Mouse (Mus musculus) MEL (cell line): ENCODE measurements around the gene Cnot8. TPM values are rescaled to one million over a fixed set of nuclear protein-coding genes. Genes with fewer than 3 reads are reported as not detected.

Experiments
- DNase-seq: peaks from one replicate; pipeline ENCODE4 v3.0.0; 2011; ENCODE audit warnings: low read depth, low spot score
- H3K27ac ChIP-seq: 2 replicates; pipeline ENCODE4 v1.5.1; 2012; ENCODE audit warnings: low read depth, mild to moderate bottlenecking, control low read depth, low read length, moderate library complexity; ENCODE audit not compliant: control insufficient read depth
- H3K27me3 ChIP-seq, 2 experiments: fragments of 150-350 bp in 1 of 2; sonication (generic) in 1 of 2; 2 replicates each; pipeline ENCODE4 v1.6.1; 2012; ENCODE audit warnings: low read length in 2 of 2, mild to moderate bottlenecking in 2 of 2, improper control_type of control experiment in 1 of 2, moderate library complexity in 1 of 2; ENCODE audit not compliant: insufficient read depth in 2 of 2, control insufficient read depth in 1 of 2
- H3K36me3 ChIP-seq, 2 experiments: 2 replicates each; pipeline ENCODE4 v1.6.1; 2012 to 2014; ENCODE audit warnings: low read length in 2 of 2, improper control_type of control experiment in 1 of 2, inconsistent platforms in 1 of 2, mild to moderate bottlenecking in 1 of 2; ENCODE audit not compliant: insufficient read depth in 2 of 2, control insufficient read depth in 1 of 2
- H3K4me1 ChIP-seq, 2 experiments: fragments of 150-350 bp in 1 of 2; sonication (generic) in 1 of 2; 2 replicates each; pipeline ENCODE4 v1.6.1; 2012; ENCODE audit warnings: low read length in 2 of 2, improper control_type of control experiment in 1 of 2, mild to moderate bottlenecking in 1 of 2; ENCODE audit not compliant: insufficient read depth in 2 of 2, control insufficient read depth in 1 of 2
- H3K4me3 ChIP-seq, 2 experiments: fragments of 150-350 bp in 1 of 2; sonication (generic) in 1 of 2; 2 replicates each; pipeline ENCODE4 v1.5.1; 2012; ENCODE audit warnings: low read depth in 2 of 2, low read length in 2 of 2, mild to moderate bottlenecking in 2 of 2, moderate library complexity in 2 of 2, control low read depth in 1 of 2, improper control_type of control experiment in 1 of 2; ENCODE audit not compliant: control insufficient read depth in 1 of 2, insufficient read depth in 1 of 2
- H3K79me2 ChIP-seq: 2 replicates; pipeline ENCODE4 v1.6.1; 2012; ENCODE audit warnings: mild to moderate bottlenecking, low read length, moderate library complexity; ENCODE audit not compliant: control insufficient read depth, poor library complexity, insufficient read depth
- H3K9ac ChIP-seq: 2 replicates; pipeline ENCODE4 v1.6.1; 2012; ENCODE audit warnings: low read depth, mild to moderate bottlenecking, control low read depth, low read length, moderate library complexity; ENCODE audit not compliant: control insufficient read depth, poor library complexity, severe bottlenecking
- H3K9me3 ChIP-seq: fragments of 150-350 bp; sonication (generic); replicated peaks from 2 replicates; pipeline ENCODE4 v1.6.1; 2012; ENCODE audit warnings: mild to moderate bottlenecking, low read length, improper control_type of control experiment, moderate library complexity; ENCODE audit not compliant: insufficient read depth
- CHD1 ChIP-seq: IDR thresholded peaks from 2 replicates; pipeline ENCODE4 v1.6.1; 2012; ENCODE audit warnings: low read depth, mild to moderate bottlenecking, inconsistent platforms, low read length, improper control_type of control experiment
- CTCF ChIP-seq, 3 experiments: IDR thresholded peaks in 2 of 3; conservative IDR thresholded peaks in 1 of 3; 2 replicates each; pipeline ENCODE4 v1.5.1; 2011 to 2012; ENCODE audit warnings: low read length in 3 of 3, low read depth in 2 of 3, mild to moderate bottlenecking in 2 of 3, improper control_type of control experiment in 1 of 3, inconsistent platforms in 1 of 3, mixed read lengths in 1 of 3, moderate library complexity in 1 of 3; ENCODE audit not compliant: control insufficient read depth in 1 of 3, insufficient read depth in 1 of 3, poor library complexity in 1 of 3, severe bottlenecking in 1 of 3
- E2F4 ChIP-seq: IDR thresholded peaks from 2 replicates; pipeline ENCODE4 v1.6.1; 2011; ENCODE audit warnings: low read depth, low read length, improper control_type of control experiment, borderline replicate concordance
- ELF1 ChIP-seq: IDR thresholded peaks from 2 replicates; pipeline ENCODE4 v1.6.1; 2014; ENCODE audit warnings: low read depth, mild to moderate bottlenecking, inconsistent platforms, low read length, improper control_type of control experiment, moderate library complexity
- EP300 ChIP-seq, 2 experiments: IDR thresholded peaks; 2 replicates each; pipeline ENCODE4 v1.6.1; 2011; ENCODE audit warnings: improper control_type of control experiment in 2 of 2, low read length in 2 of 2, low read depth in 1 of 2, mild to moderate bottlenecking in 1 of 2
- MAX ChIP-seq: IDR thresholded peaks from 2 replicates; pipeline ENCODE4 v1.6.1; 2011; ENCODE audit warnings: low read length, improper control_type of control experiment
- MAZ ChIP-seq: IDR thresholded peaks from 2 replicates; pipeline ENCODE4 v1.6.1; 2012; ENCODE audit warnings: low read depth, mild to moderate bottlenecking, inconsistent platforms, low read length, improper control_type of control experiment
- MEF2A ChIP-seq: IDR thresholded peaks from 2 replicates; pipeline ENCODE4 v1.6.1; 2014; ENCODE audit warnings: low read depth, mild to moderate bottlenecking, inconsistent platforms, low read length, improper control_type of control experiment; ENCODE audit not compliant: poor library complexity, insufficient replicate concordance, severe bottlenecking; ENCODE audit errors: extremely low read depth
- MYB ChIP-seq: IDR thresholded peaks from 2 replicates; pipeline ENCODE4 v1.6.1; 2011; ENCODE audit warnings: mild to moderate bottlenecking, low read depth, low read length, improper control_type of control experiment
- POLR2AphosphoS5 ChIP-seq: IDR thresholded peaks from 2 replicates; pipeline ENCODE4 v1.6.1; 2012; ENCODE audit warnings: low read depth, borderline replicate concordance, mild to moderate bottlenecking, inconsistent platforms, low read length, moderate library complexity, mixed read lengths
- RCOR1 ChIP-seq: IDR thresholded peaks from 2 replicates; pipeline ENCODE4 v1.6.1; 2012; ENCODE audit warnings: low read depth, mild to moderate bottlenecking, inconsistent platforms, low read length, improper control_type of control experiment
- SIN3A ChIP-seq: IDR thresholded peaks from 2 replicates; pipeline ENCODE4 v1.6.1; 2012; ENCODE audit warnings: low read length, improper control_type of control experiment, inconsistent platforms
- TBP ChIP-seq: IDR thresholded peaks from 2 replicates; pipeline ENCODE4 v1.8.0; 2011; ENCODE audit warnings: low read depth, low read length, improper control_type of control experiment
- ZMIZ1 ChIP-seq: IDR thresholded peaks from 2 replicates; pipeline ENCODE4 v1.6.1; 2012; ENCODE audit warnings: low read depth, mild to moderate bottlenecking, inconsistent platforms, low read length, improper control_type of control experiment, moderate library complexity
- ZNF384 ChIP-seq: IDR thresholded peaks from 2 replicates; pipeline ENCODE4 v1.6.1; 2012; ENCODE audit warnings: low read depth, mild to moderate bottlenecking, inconsistent platforms, low read length, improper control_type of control experiment
- polyA plus RNA-seq, 2 experiments: library from polyadenylated mRNA; stranded (reverse) in 1 of 2; unstranded in 1 of 2; fragments of >175 nt in 1 of 2; fragments of >200 nt in 1 of 2; gene quantifications; 2 replicates each; pipeline versions ENCODE4 v1.2.1 to v1.2.4; 2012; ENCODE audit warnings: low replicate concordance in 2 of 2, low read depth in 1 of 2; ENCODE audit not compliant: insufficient read length in 2 of 2, insufficient read depth in 1 of 2, missing spikeins in 1 of 2
- total RNA-seq: library from RNA; depleted of rRNA; stranded (reverse); fragments of 300-350 nt; gene quantifications from 2 replicates; pipeline ENCODE4 v1.2.3, GENCODE M21; 2012

The Cnot8 gene
- total and polyA plus RNA-seq, 3 experiments = 52.9 to 70.3 TPM; not detected in 1

- DNase-seq = no peak
- H3K4me3 ChIP-seq = no peak overlapping the region
- H3K4me1 ChIP-seq = peaks cover 14 to 20% of the 10 kb centered on the region in 2 experiments
- no peaks in the 10 kb centered on the region for H3K27me3 ChIP-seq
- H3K79me2 ChIP-seq = no peaks in the 10 kb centered on the region
- H3K9me3 ChIP-seq = no peaks in the 10 kb centered on the region
- TF ChIP-seq ZNF384 (no peak), MAZ (no peak), SIN3A (no peak), CTCF (IDR thresholded peaks at IDR 0.05 in 2 of 3, conservative IDR thresholded peaks at IDR 0.05 in 1 of 3; ENCODE audit: control insufficient read depth in 1 of 3, insufficient read depth in 1 of 3, low read depth in 2 of 3, low read length in 3 of 3, poor library complexity in 1 of 3, severe bottlenecking in 1 of 3) (no peak), RCOR1 (no peak), ELF1 (no peak), POLR2AphosphoS5 (no peak), EP300 (IDR thresholded peaks at IDR 0.05; ENCODE audit: low read depth in 1 of 2, low read length in 2 of 2) (no peak), ZMIZ1 (no peak), MYB (no peak), MEF2A (no peak), MAX (no peak), TBP (no peak), E2F4 (no peak)
- peaks cover 24 to 34% of the 10 kb centered on the region in 2 experiments for H3K36me3 ChIP-seq
- H3K27ac ChIP-seq = no peak overlapping the region
- H3K9ac ChIP-seq = no peak overlapping the region
These were observed 13.2 kb downstream of the Cnot8 start for GRCm38 (mm10) chr11:58117044-58117652.

- peak; percentile 76 for DNase-seq
- no peak for TF ChIP-seq CHD1
- TF ChIP-seq E2F4 = no peak
- TF ChIP-seq SIN3A = no peak
- TF ChIP-seq, all 39 proteins: peak for 0
- H3K9ac ChIP-seq = no peak overlapping the region
- H3K79me2 ChIP-seq = no peaks in the 10 kb centered on the region
- H3K27me3 ChIP-seq = no peaks in the 10 kb centered on the region
- H3K9me3 ChIP-seq = no peaks in the 10 kb centered on the region
- H3K4me3 ChIP-seq = no peak overlapping the region
- peaks cover 24 to 32% of the 10 kb centered on the region in 2 experiments for H3K36me3 ChIP-seq
- peak overlapping the region; percentile 25; the same call in 1 of the 2 replicates for H3K27ac ChIP-seq
- peaks cover 14 to 20% of the 10 kb centered on the region in 2 experiments for H3K4me1 ChIP-seq
These were observed 16.7 kb downstream of the Cnot8 start for GRCm38 (mm10) chr11:58120655-58121054.
